Comparison of ENCODE assay signal across 10 mouse cellular contexts in the genomic region with DNA sequence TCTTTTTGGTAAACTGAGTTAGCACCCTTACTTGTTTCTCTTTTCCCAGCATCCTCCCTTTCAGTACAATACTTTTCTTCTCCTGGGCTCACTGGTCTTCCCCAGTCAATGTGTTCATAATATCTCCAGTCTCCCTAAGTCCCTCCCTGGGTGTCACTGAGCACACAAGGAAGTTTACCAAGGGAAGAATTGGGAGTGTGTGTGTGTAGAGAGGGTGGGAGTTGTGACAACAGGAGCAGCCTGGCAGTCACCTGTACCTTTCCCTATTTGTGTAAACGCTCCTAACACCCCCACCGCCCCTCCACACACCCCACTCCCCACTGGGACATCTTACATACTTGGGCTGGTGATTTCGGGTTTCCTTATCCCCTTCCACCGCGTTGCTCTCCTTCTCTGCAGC.
A peak's percentile ranks its signal among the peaks of the same experiment; 100 is the strongest.
DNase-seq lines count a peak whose midpoint lies in the region; TF ChIP-seq lines count a peak whose summit lies in the region.
"Had no signal": no experiment of that assay in that cellular context is flagged by ENCODE, and none has a peak within 500 bp of the region (broad histone marks: within the 10 kb centered on the region; RNA-seq: fewer than 3 reads in every experiment).

No protein-coding gene starts in this region.

- H3K4me3 ChIP-seq in left cerebral cortex, adult 2 months: no peak overlapping the region
- H3K4me3 ChIP-seq in limb, embryonic 10.5 days: peak overlapping the region; percentile 44; the same call in 1 of the 2 replicates

- no peak for TF ChIP-seq CTCF in left cerebral cortex, adult 2 months (IDR thresholded peaks at IDR 0.05)

- H3K36me3 ChIP-seq in limb, embryonic 10.5 days: no peaks in the 10 kb centered on the region

- DNase-seq in heart, adult 11 months: peak; percentile 41
- no peak for DNase-seq in heart, adult 9 months (ENCODE audit: low spot score in 2 of 2)
- DNase-seq in left cerebral cortex, adult 2 months (ENCODE audit: extremely low spot score in 1 of 2, low spot score in 2 of 2): no peak
- DNase-seq in left cerebral cortex, postnatal 36 days (ENCODE audit: low spot score in 2 of 2): no peak
- peak; percentile 16 for DNase-seq in R1 (ENCODE audit: low read depth, low spot score)
- DNase-seq in limb, embryonic 10.5 days (ENCODE audit: low spot score): no peak
- DNase-seq in adrenal gland, postnatal 36 days: no peak
- DNase-seq in testis, postnatal 14 days (ENCODE audit: low spot score): no peak
- DNase-seq: adrenal gland, adult 8-10 months had no signal

- intact Hi-C loops in left cerebral cortex, adult 2 months (cut with DNase I): loop anchor here (5.0 kb wide), 1 partner anchor 79 kb away; no protein-coding TSS in a partner anchor
- intact Hi-C loops in left cerebral cortex, postnatal 36 days (cut with DNase I): loop anchor here (5.0 kb wide), 1 partner anchor 84 kb away; a partner anchor contains a TSS

- H3K9me3 ChIP-seq in limb, embryonic 10.5 days (replicated peaks): no peaks in the 10 kb centered on the region

- peaks cover 8% of the 10 kb centered on the region for H3K4me1 ChIP-seq in limb, embryonic 10.5 days

- 81% methylated on average over 5 of the region's 5 CpGs for WGBS in limb, embryonic 10.5 days

- H3K27me3 ChIP-seq in limb, embryonic 10.5 days (ENCODE audit: low read depth, poor library complexity, severe bottlenecking): peaks cover 34% of the 10 kb centered on the region

- peak overlapping the region; percentile 54; the same call in 1 of the 2 replicates for H3K27ac ChIP-seq in left cerebral cortex, adult 2 months
- H3K27ac ChIP-seq in limb, embryonic 10.5 days: no peak overlapping the region
- H3K27ac ChIP-seq: hindbrain, embryonic 14.5 days had no signal

Comparison
In these comparisons a context has a peak if more than half of its experiments do, and no peak if none do; other contexts are left out.
1. DNase-seq: peak in heart, adult 11 months (single experiment) and R1 (single experiment); none in heart, adult 9 months (0 of 2), left cerebral cortex, adult 2 months (0 of 2), left cerebral cortex, postnatal 36 days (0 of 2), limb, embryonic 10.5 days (single experiment), adrenal gland, postnatal 36 days (0 of 2) and testis, postnatal 14 days (single experiment).